Comparison of ENCODE assay signal across 28 mouse cellular contexts in the genomic region with DNA sequence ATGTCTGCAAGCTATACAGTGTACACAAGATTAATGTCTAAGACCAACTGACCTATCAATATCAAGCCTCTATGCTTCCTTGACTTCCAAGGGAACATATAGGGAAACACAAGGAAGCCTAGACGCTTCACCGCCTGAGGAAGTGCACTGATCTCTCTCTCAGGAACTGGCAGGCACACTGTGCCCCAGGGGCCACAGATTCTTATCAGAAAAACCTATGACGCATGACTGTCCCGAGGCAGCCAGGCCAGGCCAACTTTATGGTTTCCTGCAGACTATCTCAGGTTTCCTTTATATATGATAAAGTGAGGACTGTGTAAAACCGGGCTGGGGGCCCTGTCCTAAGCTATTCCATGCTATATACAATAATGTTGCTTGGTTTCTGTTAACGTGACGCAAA. TPM values are rescaled to one million over a fixed set of nuclear protein-coding genes. Genes with fewer than 3 reads are reported as not detected.
DNase-seq lines count a peak whose midpoint lies in the region; ATAC-seq and TF ChIP-seq lines count a peak whose summit lies in the region.
"Had no signal": no experiment of that assay in that cellular context is flagged by ENCODE, and none has a peak within 500 bp of the region (broad histone marks: within the 10 kb centered on the region; RNA-seq: fewer than 3 reads in every experiment).

No protein-coding gene starts in this region.

- H3K27me3 ChIP-seq in kidney, embryonic 14.5 days (ENCODE audit: control insufficient read depth, insufficient read depth, low read length) = no peaks in the 10 kb centered on the region
- peaks cover 2% of the 10 kb centered on the region; the same call in 1 of the 2 replicates for H3K27me3 ChIP-seq in G1E (ENCODE audit: insufficient read depth, low read length)
- no peaks in the 10 kb centered on the region for H3K27me3 ChIP-seq in intestine, embryonic 15.5 days (replicated peaks)
- H3K27me3 ChIP-seq in heart, embryonic 10.5 days (ENCODE audit: insufficient read depth, poor library complexity, severe bottlenecking) = no peaks in the 10 kb centered on the region
- H3K27me3 ChIP-seq: forebrain, embryonic 13.5 days; heart, embryonic 12.5 days; limb, embryonic 12.5 days had no signal

- no peak for DNase-seq in kidney, postnatal 25 days
- DNase-seq in 416B (ENCODE audit: low read depth) (peak; percentile 91), G1E (ENCODE audit: low spot score) (no peak)
- no peak for DNase-seq in spleen, adult 18-20 months
- DNase-seq in heart, embryonic 10.5 days (ENCODE audit: low spot score) = no peak
- DNase-seq in heart, adult 11 months = no peak
- DNase-seq: cerebellum, adult 2 months; cerebellum, postnatal 36 days; gastrocnemius, adult 2 months; heart, postnatal 10 days; kidney, adult 9 months; liver, postnatal 0 days; lung, postnatal 14 days; midbrain, embryonic 14.5 days; right cerebral cortex, postnatal 14 days; thymus, postnatal 36 days had no signal

- H3K4me2 ChIP-seq in kidney, embryonic 14.5 days (replicated peaks; ENCODE audit: low read depth, low read length) = no peak overlapping the region
- no peak overlapping the region for H3K4me2 ChIP-seq in intestine, embryonic 15.5 days (replicated peaks)
- H3K4me2 ChIP-seq: forebrain, embryonic 13.5 days; heart, embryonic 12.5 days; limb, embryonic 12.5 days; liver, embryonic 11.5 days; neural tube, embryonic 12.5 days had no signal

- H3K9me3 ChIP-seq in kidney, embryonic 14.5 days (ENCODE audit: control insufficient read depth, low read length) = no peaks in the 10 kb centered on the region
- H3K9me3 ChIP-seq in G1E (replicated peaks) = no peaks in the 10 kb centered on the region
- H3K9me3 ChIP-seq in intestine, embryonic 15.5 days = no peaks in the 10 kb centered on the region
- no peaks in the 10 kb centered on the region for H3K9me3 ChIP-seq in heart, embryonic 10.5 days
- H3K9me3 ChIP-seq: forebrain, embryonic 13.5 days; limb, embryonic 12.5 days had no signal

- H3K36me3 ChIP-seq in kidney, embryonic 14.5 days (ENCODE audit: control insufficient read depth, insufficient read depth, low read length) = no peaks in the 10 kb centered on the region
- H3K36me3 ChIP-seq in G1E (replicated peaks) = no peaks in the 10 kb centered on the region
- no peaks in the 10 kb centered on the region for H3K36me3 ChIP-seq in intestine, embryonic 15.5 days
- H3K36me3 ChIP-seq in heart, embryonic 10.5 days = no peaks in the 10 kb centered on the region
- H3K36me3 ChIP-seq: heart, embryonic 12.5 days; limb, embryonic 12.5 days; neural tube, embryonic 12.5 days had no signal

- no peak overlapping the region for H3K4me3 ChIP-seq in kidney, embryonic 14.5 days (ENCODE audit: low read length)
- no peak overlapping the region for H3K4me3 ChIP-seq in G1E (ENCODE audit: low read depth, low read length)
- no peak overlapping the region for H3K4me3 ChIP-seq in intestine, embryonic 15.5 days (replicated peaks)
- H3K4me3 ChIP-seq in heart, embryonic 10.5 days = no peak overlapping the region
- H3K4me3 ChIP-seq: forebrain, embryonic 13.5 days; gastrocnemius, adult 2 months; heart, embryonic 12.5 days; limb, embryonic 12.5 days; megakaryocyte, embryonic 14.5 days; neural tube, embryonic 12.5 days had no signal

- H3K9ac ChIP-seq in kidney, embryonic 14.5 days (ENCODE audit: low read depth, low read length) = no peak overlapping the region
- no peak overlapping the region for H3K9ac ChIP-seq in intestine, embryonic 15.5 days
- H3K9ac ChIP-seq: forebrain, embryonic 13.5 days; heart, embryonic 12.5 days; limb, embryonic 12.5 days; liver, postnatal 0 days; neural tube, embryonic 12.5 days had no signal

- WGBS in kidney, embryonic 14.5 days = 41% methylated on average over 7 of the region's 7 CpGs
- WGBS in intestine, embryonic 15.5 days = 63% methylated on average over 7 of the region's 7 CpGs
- WGBS in heart, embryonic 10.5 days = 65% methylated on average over 7 of the region's 7 CpGs

- H3K4me1 ChIP-seq in kidney, embryonic 14.5 days (ENCODE audit: control insufficient read depth, insufficient read depth, low read length) = no peaks in the 10 kb centered on the region
- H3K4me1 ChIP-seq in G1E (ENCODE audit: insufficient read depth, low read depth, low read length) = peaks cover 6% of the 10 kb centered on the region; the same call in 1 of the 2 replicates
- no peaks in the 10 kb centered on the region for H3K4me1 ChIP-seq in intestine, embryonic 15.5 days (replicated peaks)
- peaks cover 11% of the 10 kb centered on the region for H3K4me1 ChIP-seq in heart, embryonic 10.5 days

- TF ChIP-seq CTCF in G1E (IDR thresholded peaks at IDR 0.05; ENCODE audit: low read depth, low read length) = no peak

- H3K27ac ChIP-seq in kidney, embryonic 14.5 days (ENCODE audit: low read depth, low read length) = no peak overlapping the region
- H3K27ac ChIP-seq in intestine, embryonic 15.5 days = no peak overlapping the region
- no peak overlapping the region for H3K27ac ChIP-seq in heart, embryonic 10.5 days
- H3K27ac ChIP-seq: forebrain, embryonic 13.5 days; gastrocnemius, adult 2 months; hindbrain, postnatal 0 days; limb, embryonic 12.5 days; neural tube, embryonic 12.5 days had no signal

- peak; percentile 44; the same call in 1 of the 2 replicates for ATAC-seq in kidney, embryonic 14.5 days (ENCODE audit: low FRiP score, low TSS enrichment)
- ATAC-seq in G1E (ENCODE audit: extremely low read depth, insufficient number of reproducible peaks, low FRiP score, poor library complexity, severe bottlenecking) = peak; percentile 74
- peak; percentile 80 for ATAC-seq in intestine, embryonic 15.5 days
- ATAC-seq: forebrain, embryonic 13.5 days; hindbrain, postnatal 0 days; liver, postnatal 0 days had no signal

RNA-seq across cellular contexts. Expression of a gene that starts 8.7 kb away (rescaled TPM):
- 0.85 and 1.7 TPM in 2 replicates for polyA plus RNA-seq in kidney, embryonic 14.5 days (2014; fragmentation: Nextera tagmentation; extraction: Ambion mirVana)
- total RNA-seq in G1E (2014; fragmentation: Nextera tagmentation) (not detected in 2 replicates), G1E (2017) (0.05 TPM in 1 of 2 replicates, not detected in the other)
- not detected in 2 replicates for polyA plus RNA-seq in G1E (2012)
- 0.32 and 0.34 TPM in 2 replicates for polyA plus RNA-seq in intestine, embryonic 15.5 days (2015; fragmentation: Nextera tagmentation; extraction: Ambion mirVana)
- not detected in 2 replicates for polyA plus RNA-seq in heart, embryonic 10.5 days (2016; fragmentation: Nextera tagmentation; extraction: Ambion mirVana)
- polyA plus RNA-seq: heart, embryonic 12.5 days; limb, embryonic 12.5 days; liver, embryonic 11.5 days had no signal

RNA-seq across cellular contexts. Expression of a gene that starts 25.5 kb away (rescaled TPM):
- polyA plus RNA-seq in kidney, embryonic 14.5 days (2014; fragmentation: Nextera tagmentation; extraction: Ambion mirVana) = 145 and 179 TPM in 2 replicates
- total RNA-seq in G1E (2014; fragmentation: Nextera tagmentation) (51.8 and 67.5 TPM in 2 replicates), G1E (2017) (149 and 176 TPM in 2 replicates)
- polyA plus RNA-seq in G1E (2012) = 67.9 and 69.9 TPM in 2 replicates
- 135 TPM in 2 replicates for polyA plus RNA-seq in intestine, embryonic 15.5 days (2015; fragmentation: Nextera tagmentation; extraction: Ambion mirVana)
- 193 and 231 TPM in 2 replicates for polyA plus RNA-seq in heart, embryonic 10.5 days (2016; fragmentation: Nextera tagmentation; extraction: Ambion mirVana)

RNA-seq across cellular contexts. Expression of a gene that starts 41.2 kb away (rescaled TPM):
- 0.07 TPM in 1 of 2 replicates, not detected in the other for polyA plus RNA-seq in kidney, embryonic 14.5 days (2014; fragmentation: Nextera tagmentation; extraction: Ambion mirVana)
- 0.30 and 0.44 TPM in 2 replicates for total RNA-seq in G1E (2014; fragmentation: Nextera tagmentation)
- total RNA-seq in G1E (2017) = 0.93 and 1.2 TPM in 2 replicates
- 0.14 and 0.37 TPM in 2 replicates for polyA plus RNA-seq in G1E (2012)
- 0.04 and 0.10 TPM in 2 replicates for polyA plus RNA-seq in intestine, embryonic 15.5 days (2015; fragmentation: Nextera tagmentation; extraction: Ambion mirVana)
- polyA plus RNA-seq in heart, embryonic 10.5 days (2016; fragmentation: Nextera tagmentation; extraction: Ambion mirVana) = 0.04 TPM in 1 of 2 replicates, not detected in the other
- total RNA-seq: gastrocnemius, adult 2 months; heart, postnatal 10 days; layer of hippocampus, postnatal 14 days had no signal
- polyA plus RNA-seq: embryonic facial prominence, embryonic 14.5 days; forebrain, embryonic 13.5 days; limb, embryonic 12.5 days; liver, embryonic 11.5 days; stomach, embryonic 14.5 days had no signal
